Mouse (Mus musculus): ENCODE measurements around the gene Hyls1.
A peak's percentile ranks its signal among the peaks of the same experiment; 100 is the strongest.
"Not testable (repeated sequence)": the region's sequence is repeated elsewhere in the genome, so short reads cannot be mapped to it uniquely, and the experiment has no call there.

Gene Hyls1

DNA sequence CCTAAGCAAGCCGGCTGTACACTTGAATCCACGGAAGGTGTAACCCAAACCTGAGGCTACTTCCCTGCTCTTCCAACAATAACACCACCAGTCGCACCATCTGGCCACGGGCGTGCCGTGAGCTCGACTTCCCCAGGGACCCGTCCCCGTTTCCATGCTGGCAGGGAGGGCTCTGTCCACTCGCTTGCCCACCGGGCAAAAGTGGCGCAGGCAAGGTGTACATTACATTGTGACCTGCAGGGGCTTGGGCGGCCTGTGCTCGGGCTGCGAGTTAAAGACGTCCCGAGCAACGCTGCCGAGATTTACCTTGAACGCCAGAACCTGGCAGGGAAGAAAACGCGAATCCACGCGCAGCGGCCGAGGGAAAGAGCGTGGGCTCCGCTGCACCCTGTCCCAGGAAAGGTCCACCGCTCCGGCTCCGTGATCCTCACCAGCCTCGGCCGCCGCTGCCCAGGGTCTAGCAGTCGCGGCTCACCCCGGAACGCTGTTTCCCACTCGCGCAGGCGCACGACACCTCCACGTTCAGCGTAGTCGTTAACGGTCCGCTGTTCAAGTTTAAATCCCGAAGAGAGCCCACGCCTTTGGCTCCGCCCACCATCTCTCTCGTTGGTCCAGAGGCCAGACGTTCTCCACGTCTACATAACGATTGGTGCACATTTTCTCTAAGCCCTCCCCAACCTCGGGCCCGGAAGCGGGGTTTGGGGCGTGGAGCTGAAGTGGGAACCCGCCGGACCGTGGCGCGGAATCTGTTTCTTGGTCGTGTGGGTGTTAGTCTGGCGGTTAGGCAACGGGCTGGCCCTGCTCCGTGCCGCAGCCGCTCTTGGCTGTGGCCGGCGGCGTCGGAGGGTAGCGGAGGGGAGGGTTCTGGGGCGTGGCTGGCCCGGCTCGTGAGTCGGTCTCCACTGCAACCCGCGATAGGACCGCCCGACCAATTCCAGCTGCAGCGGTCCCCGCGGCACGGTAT lies at the start of gene Hyls1, which contains the start of gene Pate2:
Hyls1 (minus strand) TSS at position 828 of the 964 bp plus-strand sequence.
Pate2 (plus strand) TSS at position 714 of the 964 bp plus-strand sequence.
- peak; percentile 87 for DNase-seq (ENCODE audit: low spot score in 2 of 2)

- not testable (repeated sequence) for DNase-seq (ENCODE audit: low spot score in 2 of 2)
Observed at GRCm38 (mm10) chr9:35616784-35617183, 46.6 kb upstream of the Hyls1 start.

GRCm38 (mm10) chr9:35614005-35614404 lies 43.8 kb upstream of the Hyls1 start:
- no peak for DNase-seq (ENCODE audit: low spot score in 2 of 2)

- DNase-seq (ENCODE audit: low spot score in 2 of 2), result no peak
Observed at GRCm38 (mm10) chr9:35611841-35612240, 41.6 kb upstream of the Hyls1 start, which contains the start of gene Pate4. Gene Pate4 (minus strand): TSS chr9:35611941.

GRCm38 (mm10) chr9:35607647-35608405 lies 37.6 kb upstream of the Hyls1 start:
- DNase-seq (ENCODE audit: low spot score in 2 of 2), result no peak

DNA sequence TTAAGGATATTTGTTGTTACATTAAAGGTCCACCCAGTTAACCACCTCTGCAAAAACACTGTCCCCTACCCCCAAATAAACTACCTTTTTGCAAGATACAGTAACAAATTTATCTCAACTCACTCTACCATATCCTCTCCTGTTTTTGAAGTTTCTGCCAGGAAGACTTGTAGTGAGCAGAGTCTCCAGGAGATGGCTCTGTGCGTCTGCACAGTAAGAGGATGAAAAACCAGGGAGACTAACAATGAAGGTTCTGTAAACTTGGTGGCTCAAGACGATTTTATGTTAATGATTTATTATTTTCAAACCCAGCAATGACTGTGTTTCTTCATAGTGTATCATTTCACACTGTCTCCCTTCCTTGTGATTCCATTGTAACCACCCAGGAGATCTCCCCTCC lies 22.7 kb upstream of the Hyls1 start:
- DNase-seq (ENCODE audit: low spot score in 2 of 2), result no peak

DNA sequence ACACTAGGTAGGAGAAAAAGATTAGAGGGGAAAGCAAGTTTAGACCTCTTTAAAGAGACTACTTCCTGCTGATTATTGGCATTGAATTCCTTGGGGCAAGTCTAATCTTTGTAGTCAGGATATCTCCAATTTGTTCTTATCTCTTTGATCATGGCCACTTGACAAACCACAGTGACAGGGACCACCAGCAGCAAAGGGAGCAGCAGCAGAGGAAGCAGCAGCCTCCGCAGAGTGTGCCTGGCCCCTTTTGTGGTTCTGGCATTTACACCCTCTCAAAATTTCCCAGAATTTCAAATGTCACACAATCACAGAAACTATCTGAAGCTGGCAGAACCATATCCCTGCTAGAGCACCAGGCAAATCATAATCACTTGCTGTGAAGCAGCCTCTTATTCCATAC lies 17.5 kb upstream of the Hyls1 start:
- DNase-seq (ENCODE audit: low spot score in 2 of 2), result no peak

DNA sequence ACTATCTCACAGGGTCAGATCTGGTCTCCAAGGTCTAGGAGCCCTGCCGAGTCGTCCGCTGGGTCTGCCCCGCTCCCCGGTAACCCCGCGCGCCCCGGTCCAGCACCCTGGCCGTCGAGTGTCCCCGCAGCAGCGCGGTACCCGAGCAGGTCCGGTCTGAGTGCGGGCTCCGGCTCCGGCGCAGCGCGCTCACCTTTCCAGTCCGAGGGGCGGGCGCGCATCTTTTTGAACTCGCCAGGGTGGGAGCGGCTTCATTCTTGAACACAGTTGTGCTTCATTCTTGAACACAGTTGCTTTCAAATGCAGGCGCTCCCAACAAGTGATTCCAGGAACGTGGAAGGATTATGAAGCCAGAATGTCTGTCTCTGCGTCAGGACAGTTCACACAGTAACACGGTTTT lies 4.2 kb upstream of the Hyls1 start:
- no peak for DNase-seq (ENCODE audit: low spot score in 2 of 2)

DNA sequence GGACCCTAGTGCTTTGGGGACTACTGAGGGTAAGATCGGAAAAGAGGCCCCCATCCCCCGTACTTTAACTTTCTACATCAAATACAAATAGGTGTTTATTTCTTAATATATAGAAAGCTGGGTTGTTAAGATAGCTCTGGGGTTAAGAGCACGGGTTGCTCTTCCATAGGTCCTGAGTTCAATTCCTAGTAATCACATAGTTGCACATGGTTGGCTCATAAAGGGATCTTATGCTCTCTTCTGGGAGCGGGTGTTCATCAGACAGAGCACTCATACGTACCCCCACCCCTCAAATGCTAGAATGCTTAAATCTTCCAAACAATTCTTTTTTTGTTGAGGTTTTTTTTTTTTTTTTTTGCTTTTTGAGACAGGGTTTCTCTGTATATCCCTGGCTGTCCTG lies 465 bp upstream of the Hyls1 start:
- DNase-seq (ENCODE audit: low spot score in 2 of 2), result no peak

- no peak for DNase-seq (ENCODE audit: low spot score in 2 of 2)
Observed at GRCm38 (mm10) chr9:35567995-35568394, 2.2 kb downstream of the Hyls1 start.

GRCm38 (mm10) chr9:35564536-35565240 lies 5.5 kb downstream of the Hyls1 start:
- no peak for DNase-seq (ENCODE audit: low spot score in 2 of 2)

DNA sequence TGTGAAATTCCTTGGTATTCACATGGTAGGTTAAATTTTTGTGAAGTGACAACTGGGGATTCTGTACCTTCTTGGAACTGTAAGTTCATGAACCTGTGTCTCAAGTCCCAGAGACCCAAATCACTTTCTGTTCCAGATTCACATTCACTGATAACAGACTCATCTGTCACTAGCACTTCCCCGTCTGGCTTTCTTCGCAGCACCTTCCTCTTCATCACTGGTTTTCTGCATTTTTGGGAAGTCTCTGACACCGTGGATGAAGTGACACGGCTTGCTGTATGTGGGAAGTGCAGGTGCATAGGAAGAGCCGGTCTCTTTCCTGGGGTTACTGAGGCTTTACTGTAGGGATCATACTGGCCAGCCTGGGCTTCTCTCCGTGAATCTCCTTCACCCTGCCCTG lies 8.6 kb downstream of the Hyls1 start:
- DNase-seq (ENCODE audit: low spot score in 2 of 2), result no peak

DNA sequence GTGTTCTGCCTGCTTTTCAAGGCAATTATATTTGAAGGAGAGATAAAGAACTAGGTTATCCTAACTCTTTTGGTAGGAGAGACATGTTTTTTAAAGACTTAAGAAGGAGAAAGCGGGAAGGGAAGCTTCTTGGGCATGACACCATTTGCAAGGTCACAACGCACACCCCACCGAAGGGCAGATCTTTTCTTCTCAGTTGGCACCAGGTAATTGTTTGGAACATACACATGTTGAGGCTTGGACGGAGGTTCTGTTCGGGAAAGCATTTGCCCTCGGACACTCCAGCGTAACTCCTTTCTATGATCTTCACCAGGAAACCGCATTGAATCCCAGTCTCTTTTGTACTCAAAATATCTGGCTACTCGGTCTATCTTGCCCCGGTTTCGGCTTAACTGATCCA lies 9.1 kb downstream of the Hyls1 start:
- no peak for DNase-seq (ENCODE audit: low spot score in 2 of 2)

DNA sequence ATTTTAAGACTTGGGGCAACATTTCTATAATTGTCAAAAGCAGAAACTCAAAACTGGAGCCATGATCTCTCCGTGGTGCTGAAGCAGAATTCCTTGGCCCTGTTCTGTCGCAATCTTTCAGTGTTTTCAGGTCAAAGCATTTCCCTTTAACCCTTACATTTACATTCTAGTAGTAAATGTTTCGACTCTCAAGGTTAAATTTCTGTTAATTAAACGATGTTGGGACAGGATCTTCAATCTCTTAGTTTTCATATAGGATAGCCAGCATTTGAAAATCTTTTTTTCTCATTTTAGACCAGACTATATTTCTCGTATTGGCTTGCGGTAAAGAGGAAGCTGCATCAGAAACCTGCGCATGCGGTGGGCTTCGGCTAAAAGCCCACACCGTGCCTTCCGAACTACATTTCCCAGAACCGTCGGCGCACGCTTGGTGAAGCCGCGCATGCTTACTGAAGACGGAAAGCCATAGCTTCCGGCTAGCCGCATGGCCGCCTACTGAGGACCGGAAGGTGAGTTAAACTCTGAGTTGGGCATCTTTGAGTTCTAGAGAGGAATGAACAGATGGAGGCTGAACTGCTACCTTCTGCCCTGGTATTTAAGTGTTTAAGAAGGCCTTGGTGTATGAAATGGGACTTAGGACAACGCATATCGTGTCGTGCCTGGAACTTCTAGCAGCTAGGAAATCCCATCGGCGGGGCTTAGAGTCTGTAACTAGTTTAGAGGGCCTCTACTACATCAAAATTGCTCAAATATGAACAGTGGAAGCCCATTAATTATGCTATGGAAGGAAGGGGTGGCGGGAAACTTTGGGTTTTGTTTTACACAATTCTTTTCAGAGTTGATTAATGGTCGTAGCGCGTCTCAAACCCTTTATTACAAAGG lies 10.9 kb downstream of the Hyls1 start:
- DNase-seq (ENCODE audit: low spot score in 2 of 2), result peak; percentile 35 to 57

DNA sequence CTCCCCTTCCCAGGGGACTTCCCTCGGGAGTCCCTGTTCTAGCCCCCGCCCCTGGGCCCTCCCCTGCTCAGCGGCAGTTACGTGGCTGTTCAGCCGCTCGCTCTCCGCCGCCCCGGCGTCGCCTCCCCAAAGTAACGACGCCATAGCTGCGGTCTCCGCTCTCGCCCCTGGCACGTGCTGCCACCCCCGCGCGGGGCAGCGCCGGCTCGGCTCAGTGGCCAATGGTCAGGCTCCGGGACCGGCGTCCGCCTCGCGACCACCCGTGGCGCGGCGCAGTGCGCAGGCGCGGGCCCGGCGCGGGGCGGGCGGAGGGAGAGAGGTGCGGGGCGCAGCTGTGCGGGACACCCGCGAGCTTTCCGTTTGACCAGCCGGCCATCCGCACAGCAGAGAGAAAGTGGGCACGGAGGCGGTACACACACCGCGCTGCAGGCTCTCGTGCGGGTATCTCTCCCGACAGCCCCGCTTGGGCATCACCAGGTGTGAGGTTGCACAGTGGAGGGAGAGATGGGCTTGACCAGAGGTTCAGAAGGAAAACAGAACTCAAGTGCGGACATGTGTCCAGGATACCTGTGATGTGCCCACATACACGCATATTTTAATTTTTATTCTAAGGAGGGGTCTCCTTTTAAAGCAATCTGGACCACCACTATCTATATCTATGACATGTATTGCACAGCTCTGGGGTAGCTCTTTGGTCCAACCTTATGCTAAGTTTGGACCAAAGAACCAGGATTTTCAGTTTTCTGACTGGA lies 11.8 kb downstream of the Hyls1 start, which contains the start of the genes Ddx25 and Pus3:
Ddx25 (minus strand) TSS at position 272 of the 752 bp plus-strand sequence.
Pus3 (plus strand) TSS at position 339 of the 752 bp plus-strand sequence.
- DNase-seq (ENCODE audit: low spot score in 2 of 2), result no peak

- no peak for DNase-seq (ENCODE audit: low spot score in 2 of 2)
Observed at GRCm38 (mm10) chr9:35556494-35557102, 13.6 kb downstream of the Hyls1 start.

GRCm38 (mm10) chr9:35548455-35548854 lies 21.7 kb downstream of the Hyls1 start:
- no peak for DNase-seq (ENCODE audit: low spot score in 2 of 2)

DNA sequence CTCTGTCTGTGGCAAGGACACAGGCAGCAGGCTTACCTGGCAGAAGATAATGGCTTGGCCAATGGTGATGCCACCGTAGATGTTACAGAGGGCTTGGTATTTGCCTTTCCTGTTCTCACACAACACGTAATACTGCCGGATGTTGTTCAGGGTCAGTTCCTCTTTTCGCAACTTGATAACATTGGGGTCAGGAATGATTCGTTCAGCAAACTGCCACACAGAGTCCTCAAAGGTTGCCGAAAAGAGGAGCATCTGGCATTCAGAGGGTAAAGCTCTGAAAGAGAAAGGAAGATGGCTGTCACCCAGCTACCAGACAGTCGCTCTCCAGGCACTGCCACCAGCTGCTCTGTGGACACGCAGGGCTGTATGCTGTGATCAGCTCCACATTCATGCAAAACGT lies 23.5 kb downstream of the Hyls1 start:
- DNase-seq (ENCODE audit: low spot score in 2 of 2), result peak in 1 of 2 experiments; percentile 17

DNA sequence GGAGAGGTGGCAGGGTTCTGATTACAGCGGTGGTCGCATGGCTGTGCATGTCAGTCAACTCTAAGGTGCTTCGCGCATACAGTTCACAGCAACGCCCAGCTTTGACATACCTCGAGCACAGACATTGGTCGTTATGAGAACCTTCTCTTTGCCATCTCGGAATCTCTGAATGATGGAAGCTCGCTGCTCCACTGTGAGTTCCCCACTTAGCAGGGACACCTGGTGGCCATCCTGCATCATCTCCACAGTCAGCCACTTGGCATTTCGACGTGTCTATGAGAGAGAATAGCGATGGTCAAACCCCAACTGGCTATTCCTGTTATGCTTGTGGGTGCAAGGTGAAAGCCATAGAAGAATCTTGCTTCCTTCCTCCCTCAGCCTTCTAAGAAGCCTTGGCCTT lies 24.5 kb downstream of the Hyls1 start:
- DNase-seq (ENCODE audit: low spot score in 2 of 2), result no peak

GRCm38 (mm10) chr9:35544666-35545065 lies 25.5 kb downstream of the Hyls1 start:
- no peak for DNase-seq (ENCODE audit: low spot score in 2 of 2)
